Mouse (Mus musculus): ENCODE data around the gene Dnase2b.

DNA sequence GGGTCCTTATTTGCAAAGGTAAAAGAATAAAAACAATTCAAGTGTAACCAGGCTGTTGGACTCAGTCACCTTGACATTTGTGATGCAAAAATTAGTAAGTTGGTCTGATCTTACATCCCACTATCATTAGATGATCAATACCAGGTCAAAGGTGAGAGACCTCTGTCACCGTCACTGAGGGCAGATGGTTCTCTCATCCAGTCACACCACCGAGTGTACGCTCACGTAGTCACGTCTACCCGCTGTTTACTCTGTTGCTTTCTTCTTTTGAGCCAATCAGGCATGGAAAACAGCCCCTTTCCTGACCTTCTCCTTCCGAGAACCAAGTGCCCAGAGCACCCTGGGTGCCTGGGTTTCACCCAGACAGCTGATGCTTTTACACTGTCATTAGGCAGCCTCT, 24.2 kb downstream of the Dnase2b start:
- TF ChIP-seq CTCF (IDR thresholded peaks at IDR 0.05; ENCODE audit: low read depth) (no peak), EP300 (IDR thresholded peaks at IDR 0.05; ENCODE audit: low read depth) (no peak)

Measured in heart, postnatal 0 days (tissue).